25 mouse cellular contexts compared by ENCODE assay signal in genomic region chr11:19985283-19985854, GRCm38 (mm10).
A peak's percentile ranks its signal among the peaks of the same experiment; 100 is the strongest.
DNase-seq lines count a peak whose midpoint lies in the region; ATAC-seq and TF ChIP-seq lines count a peak whose summit lies in the region.
"Had no signal": no experiment of that assay in that cellular context is flagged by ENCODE, and none has a peak within 500 bp of the region (broad histone marks: within the 10 kb centered on the region; RNA-seq: fewer than 3 reads in every experiment).

No protein-coding gene starts in this region.

- H3K9me3 ChIP-seq in heart, postnatal 0 days (replicated peaks; ENCODE audit: control insufficient read depth, low read length), result no peaks in the 10 kb centered on the region
- H3K9me3 ChIP-seq in CH12.LX (replicated peaks; ENCODE audit: low read length), result no peaks in the 10 kb centered on the region
- H3K9me3 ChIP-seq in MEL (replicated peaks; ENCODE audit: insufficient read depth, low read length), result no peaks in the 10 kb centered on the region
- H3K9me3 ChIP-seq in limb, embryonic 10.5 days (replicated peaks), result no peaks in the 10 kb centered on the region
- H3K9me3 ChIP-seq: heart, embryonic 15.5 days; hindbrain, embryonic 15.5 days; liver, embryonic 15.5 days; lung, embryonic 15.5 days; megakaryocyte, embryonic 14.5 days; midbrain, embryonic 13.5 days had no signal

- in situ Hi-C loops in CH12.LX (cut with MboI; ENCODE audit: low pct_ligation_motif_present, low pct_unique_long_range_greater_than_20kb, low sequenced_read_pairs), result no loop called here

- no peak overlapping the region for H3K9ac ChIP-seq in heart, postnatal 0 days (replicated peaks; ENCODE audit: low read depth, low read length)
- H3K9ac ChIP-seq in CH12.LX (ENCODE audit: insufficient read depth, low read depth), result no peak overlapping the region
- no peak overlapping the region for H3K9ac ChIP-seq in MEL (ENCODE audit: control insufficient read depth, low read depth, low read length, poor library complexity, severe bottlenecking)
- H3K9ac ChIP-seq: heart, embryonic 15.5 days; hindbrain, embryonic 15.5 days; liver, embryonic 15.5 days; lung, embryonic 15.5 days; midbrain, embryonic 13.5 days had no signal

- 0 out of 2 replicates have a peak overlapping the region, but pooled peaks have one; percentile 31 for H3K27ac ChIP-seq in heart, postnatal 0 days (ENCODE audit: low read depth)
- H3K27ac ChIP-seq in CH12.LX (ENCODE audit: insufficient read depth, low read depth), result no peak overlapping the region
- peak overlapping the region; percentile 24; the same call in 1 of the 2 replicates for H3K27ac ChIP-seq in MEL (ENCODE audit: control insufficient read depth, low read depth, low read length)
- no peak overlapping the region for H3K27ac ChIP-seq in limb, embryonic 10.5 days
- H3K27ac ChIP-seq: hindbrain, embryonic 15.5 days; lung, embryonic 15.5 days; midbrain, embryonic 13.5 days had no signal

- ATAC-seq in heart, postnatal 0 days (ENCODE audit: insufficient read depth, low read depth), result no peak
- peak; percentile 77; the same call in 1 of the 2 replicates for ATAC-seq in neutrophil, adult 5-6 weeks (ENCODE audit: extremely low read depth, insufficient number of reproducible peaks, low FRiP score, poor library complexity, severe bottlenecking)
- ATAC-seq: forebrain, embryonic 14.5 days; midbrain, embryonic 13.5 days had no signal

- TF ChIP-seq RAD21 in CH12.LX (IDR thresholded peaks at IDR 0.05; ENCODE audit: low read depth, low read length) (no peak), MEL (IDR thresholded peaks at IDR 0.05; ENCODE audit: low read depth, low read length) (no peak)

- DNase-seq in heart, postnatal 0 days (ENCODE audit: low spot score), result no peak
- no peak for DNase-seq in heart, adult 8-10 months (ENCODE audit: low spot score)
- peak; percentile 67 for DNase-seq in CH12.LX (ENCODE audit: extremely low read depth)
- DNase-seq in MEL (ENCODE audit: low read depth, low spot score), result peak; percentile 40
- DNase-seq in limb, embryonic 10.5 days (ENCODE audit: low spot score), result no peak
- DNase-seq in testis, postnatal 10 days (ENCODE audit: low spot score), result no peak
- DNase-seq: adrenal gland, adult 2 months; cerebellum, adult 8-10 months; cerebellum, postnatal 36 days; embryo, embryonic 11 days; gastrocnemius, postnatal 10 days; heart, postnatal 4 days; kidney, adult 9 months; layer of hippocampus, adult 9-11 months; lung, postnatal 36 days; retina, postnatal 1 day; right cerebral cortex, postnatal 25 days had no signal

- H3K79me2 ChIP-seq in CH12.LX (replicated peaks; ENCODE audit: control insufficient read depth, extremely low read depth, insufficient read depth, poor library complexity, severe bottlenecking), result no peaks in the 10 kb centered on the region; the same call in 1 of the 2 replicates
- H3K79me2 ChIP-seq in MEL (ENCODE audit: control insufficient read depth, insufficient read depth, low read length, poor library complexity), result peaks cover 27% of the 10 kb centered on the region

- no peak; the same call in 1 of the 2 replicates for TF ChIP-seq POLR2A in CH12.LX (IDR thresholded peaks at IDR 0.05; ENCODE audit: low read depth, low read length)
- TF ChIP-seq POLR2A in MEL (IDR thresholded peaks at IDR 0.05; ENCODE audit: control insufficient read depth in 1 of 2, insufficient read depth in 1 of 2, low read depth in 1 of 2, low read length in 2 of 2, poor library complexity in 1 of 2), result no peak

- no peaks in the 10 kb centered on the region for H3K27me3 ChIP-seq in heart, postnatal 0 days (ENCODE audit: control insufficient read depth, insufficient read depth, low read length)
- H3K27me3 ChIP-seq in CH12.LX (replicated peaks) (no peaks in the 10 kb centered on the region), MEL (ENCODE audit: control insufficient read depth in 1 of 2, insufficient read depth in 2 of 2, low read length in 2 of 2) (no peaks in the 10 kb centered on the region)
- H3K27me3 ChIP-seq in limb, embryonic 10.5 days (ENCODE audit: low read depth, poor library complexity, severe bottlenecking), result no peaks in the 10 kb centered on the region
- H3K27me3 ChIP-seq: heart, embryonic 15.5 days; hindbrain, embryonic 15.5 days; liver, embryonic 15.5 days; lung, embryonic 15.5 days; megakaryocyte, embryonic 14.5 days; midbrain, embryonic 13.5 days had no signal

- no peak overlapping the region for H3K4me3 ChIP-seq in heart, postnatal 0 days (ENCODE audit: low read depth, low read length)
- H3K4me3 ChIP-seq in CH12.LX (replicated peaks in 1 of 3; ENCODE audit: low read depth in 2 of 3, low read length in 2 of 3, poor library complexity in 1 of 3) (no peak overlapping the region), MEL (ENCODE audit: control insufficient read depth in 1 of 2, insufficient read depth in 1 of 2, low read depth in 2 of 2, low read length in 2 of 2) (no peak overlapping the region)
- H3K4me3 ChIP-seq in limb, embryonic 10.5 days, result no peak overlapping the region
- H3K4me3 ChIP-seq: heart, embryonic 15.5 days; hindbrain, embryonic 15.5 days; liver, embryonic 15.5 days; lung, embryonic 15.5 days; midbrain, embryonic 13.5 days had no signal

- peaks cover 55% of the 10 kb centered on the region for H3K4me1 ChIP-seq in heart, postnatal 0 days (ENCODE audit: control insufficient read depth, insufficient read depth)
- H3K4me1 ChIP-seq in CH12.LX (ENCODE audit: control insufficient read depth in 1 of 2, insufficient read depth in 2 of 2), result peaks cover 21 to 73% of the 10 kb centered on the region in 2 experiments
- peaks cover 19 to 39% of the 10 kb centered on the region in 2 experiments for H3K4me1 ChIP-seq in MEL (ENCODE audit: control insufficient read depth in 1 of 2, insufficient read depth in 2 of 2, low read length in 2 of 2)
- H3K4me1 ChIP-seq in limb, embryonic 10.5 days, result peaks cover 86% of the 10 kb centered on the region

- dilution Hi-C loops in CH12.LX (cut with MboI; ENCODE audit: extremely low pct_ligation_motif_present, extremely low pct_unique_long_range_greater_than_20kb, low sequenced_read_pairs), result no loop called here

- no peak overlapping the region for H3K4me2 ChIP-seq in heart, postnatal 0 days (ENCODE audit: low read depth, low read length)
- H3K4me2 ChIP-seq in CH12.LX (ENCODE audit: insufficient read depth, low read depth, poor library complexity, severe bottlenecking), result peak overlapping the region; percentile 58; the same call in 1 of the 2 replicates
- H3K4me2 ChIP-seq: heart, embryonic 15.5 days; hindbrain, embryonic 15.5 days; liver, embryonic 15.5 days; lung, embryonic 15.5 days; midbrain, embryonic 13.5 days had no signal

- no peak for TF ChIP-seq CTCF in heart, postnatal 0 days (IDR thresholded peaks at IDR 0.05; ENCODE audit: low read depth)
- TF ChIP-seq CTCF in CH12.LX (conservative IDR thresholded peaks at IDR 0.05 in 1 of 2, IDR thresholded peaks at IDR 0.05 in 1 of 2; ENCODE audit: low read depth in 2 of 2, low read length in 2 of 2) (no peak), MEL (IDR thresholded peaks at IDR 0.05 in 2 of 3, conservative IDR thresholded peaks at IDR 0.05 in 1 of 3; ENCODE audit: control insufficient read depth in 1 of 3, insufficient read depth in 1 of 3, low read depth in 2 of 3, low read length in 3 of 3, poor library complexity in 1 of 3, severe bottlenecking in 1 of 3) (no peak)

- TF ChIP-seq EP300 in heart, postnatal 0 days (IDR thresholded peaks at IDR 0.05; ENCODE audit: low read depth), result no peak
- TF ChIP-seq EP300 in CH12.LX (IDR thresholded peaks at IDR 0.05; ENCODE audit: low read length) (0 out of 2 replicates have a peak, but pooled peaks have one; percentile 2), MEL (IDR thresholded peaks at IDR 0.05; ENCODE audit: low read depth in 1 of 2, low read length in 2 of 2) (no peak)

- no peaks in the 10 kb centered on the region for H3K36me3 ChIP-seq in heart, postnatal 0 days (replicated peaks; ENCODE audit: control insufficient read depth, insufficient read depth, low read length)
- H3K36me3 ChIP-seq in CH12.LX (replicated peaks in 1 of 2; ENCODE audit: control insufficient read depth in 1 of 2, insufficient read depth in 1 of 2, low read length in 1 of 2) (peaks cover 0 to 17% of the 10 kb centered on the region in 2 experiments), MEL (ENCODE audit: control insufficient read depth in 1 of 2, insufficient read depth in 2 of 2, low read length in 2 of 2) (peaks cover 0 to 37% of the 10 kb centered on the region in 2 experiments; a peak in 2 of 4 replicates)
- peaks cover 8% of the 10 kb centered on the region; the same call in 1 of the 2 replicates for H3K36me3 ChIP-seq in limb, embryonic 10.5 days
- H3K36me3 ChIP-seq: heart, embryonic 15.5 days; hindbrain, embryonic 15.5 days; liver, embryonic 15.5 days; lung, embryonic 15.5 days; midbrain, embryonic 13.5 days had no signal

- WGBS in heart, postnatal 0 days, result 68% methylated on average over 5 of the region's 5 CpGs
- WGBS in limb, embryonic 10.5 days, result 46% methylated on average over 5 of the region's 5 CpGs

TF ChIP-seq in CH12.LX, 34 proteins besides CTCF, POLR2A, EP300 and RAD21:
- TF ChIP-seq IRF4 (IDR thresholded peaks at IDR 0.05; ENCODE audit: low read depth, low read length) (no peak), ZNF384 (IDR thresholded peaks at IDR 0.05; ENCODE audit: low read depth, low read length) (peak; percentile 82)
TF ChIP-seq in CH12.LX: peak in this region for 1.

TF ChIP-seq in MEL, 35 proteins besides CTCF, POLR2A, EP300 and RAD21:
- TF ChIP-seq ZNF384 (IDR thresholded peaks at IDR 0.05; ENCODE audit: low read depth, low read length), result peak; percentile 46; the same call in 1 of the 2 replicates
- no peak for TF ChIP-seq HCFC1 (IDR thresholded peaks at IDR 0.05; ENCODE audit: low read depth, low read length)

Comparison
In these comparisons a context has a peak if more than half of its experiments do, and no peak if none do; other contexts are left out.
1. DNase-seq: peak in CH12.LX (single experiment) and MEL (single experiment); none in heart, postnatal 0 days (single experiment), heart, adult 8-10 months (single experiment), limb, embryonic 10.5 days (single experiment) and testis, postnatal 10 days (single experiment).
2. H3K27ac ChIP-seq: peak in heart, postnatal 0 days (single experiment) and MEL (single experiment); none in CH12.LX (single experiment) and limb, embryonic 10.5 days (single experiment).